Mouse (Mus musculus) thymus, adult 2 months (tissue): ENCODE results near the gene Cpne5. TPM values are rescaled to one million over a fixed set of nuclear protein-coding genes. Genes with fewer than 3 reads are reported as not detected.
A peak's percentile ranks its signal among the peaks of the same experiment; 100 is the strongest.
"Not testable (repeated sequence)": the region's sequence is repeated elsewhere in the genome, so short reads cannot be mapped to it uniquely, and the experiment has no call there.

Experiments used
- DNase-seq: peaks from one replicate; pipeline ENCODE4 v3.0.0; 2021
- H3K27ac ChIP-seq: fragments of 200-500 bp; 2 replicates; pipeline ENCODE4 v1.5.1; 2012; ENCODE audit warnings: low read length, control low read depth; ENCODE audit not compliant: control insufficient read depth, insufficient read depth
- H3K27me3 ChIP-seq: fragments of 200-500 bp; 2 replicates; pipeline ENCODE4 v1.6.1; 2012; ENCODE audit warnings: mild to moderate bottlenecking, low read length, moderate library complexity, mixed read lengths; ENCODE audit not compliant: control insufficient read depth, insufficient read depth
- H3K36me3 ChIP-seq: fragments of 200-500 bp; 2 replicates; pipeline ENCODE4 v1.6.1; 2012; ENCODE audit warnings: mild to moderate bottlenecking, low read length, moderate library complexity; ENCODE audit not compliant: control insufficient read depth, insufficient read depth
- H3K4me1 ChIP-seq: fragments of 200-500 bp; replicated peaks from 2 replicates; pipeline ENCODE4 v1.6.1; 2012; ENCODE audit warnings: low read length; ENCODE audit not compliant: control insufficient read depth, insufficient read depth
- H3K4me3 ChIP-seq: fragments of 200-500 bp; 2 replicates; pipeline ENCODE4 v1.5.1; 2012; ENCODE audit warnings: mild to moderate bottlenecking, low read length, control low read depth, moderate library complexity; ENCODE audit not compliant: control insufficient read depth, insufficient read depth
- CTCF ChIP-seq: fragments of 200-500 bp; IDR thresholded peaks from 2 replicates; pipeline ENCODE4 v1.5.1; 2012; ENCODE audit warnings: mild to moderate bottlenecking, control low read depth, low read length, moderate library complexity, borderline replicate concordance; ENCODE audit not compliant: control insufficient read depth, poor library complexity, insufficient read depth; ENCODE audit errors: extremely low read depth
- POLR2A ChIP-seq: fragments of 200-500 bp; IDR thresholded peaks from 2 replicates; pipeline ENCODE4 v1.6.1; 2012; ENCODE audit warnings: mild to moderate bottlenecking, low read length, control low read depth, moderate library complexity; ENCODE audit not compliant: control insufficient read depth, poor library complexity, insufficient read depth; ENCODE audit errors: extremely low read depth
- WGBS: fragments of 180-500 bp; shearing (Covaris S2); methylation state at CpG from one replicate; pipeline ENCODE4 v1.1.7; 2018; 5-methylcytosine and 5-hydroxymethylcytosine counted together
- polyA plus RNA-seq: library from polyadenylated mRNA; depleted of rRNA; stranded (reverse); fragments of >200 nt; gene quantifications from 2 replicates; pipeline ENCODE4 v1.2.3, GENCODE M21; 2012

The Cpne5 gene
- polyA plus RNA-seq, 1 experiment = 4.6 TPM

- Histone ChIP-seq H3K4me3 (no peak overlapping the region), H3K27me3 (no peaks in the 10 kb centered on the region), H3K36me3 (peaks cover 25% of the 10 kb centered on the region), H3K4me1 (no peaks in the 10 kb centered on the region), H3K27ac (no peak overlapping the region)
- no peak for DNase-seq
- TF ChIP-seq POLR2A (no peak), CTCF (no peak)
- 78% methylated on average over 15 of the region's 15 CpGs for WGBS
Measured at GRCm38 (mm10) chr17:29251608-29252390, 13.8 kb upstream of the Cpne5 start.

GRCm38 (mm10) chr17:29251006-29251405 is 13.0 kb upstream of the Cpne5 start:
- not testable (repeated sequence) for H3K27ac ChIP-seq, H3K4me3 ChIP-seq, H3K27me3 ChIP-seq, H3K4me1 ChIP-seq, DNase-seq
- 92% methylated on average over 14 of the region's 14 CpGs for WGBS
- peaks cover 25% of the 10 kb centered on the region for H3K36me3 ChIP-seq

GRCm38 (mm10) chr17:29249512-29249911 is 11.5 kb upstream of the Cpne5 start:
- no peak for DNase-seq
- H3K4me1 ChIP-seq = no peaks in the 10 kb centered on the region
- TF ChIP-seq CTCF (no peak), POLR2A (no peak)
- no peaks in the 10 kb centered on the region for H3K27me3 ChIP-seq
- H3K27ac ChIP-seq = no peak overlapping the region
- H3K4me3 ChIP-seq = no peak overlapping the region
- H3K36me3 ChIP-seq = peaks cover 20% of the 10 kb centered on the region; the same call in 1 of the 2 replicates
- WGBS = 84% methylated on average over 9 of the region's 9 CpGs

GRCm38 (mm10) chr17:29247881-29248280 is 9.9 kb upstream of the Cpne5 start:
- WGBS = 96% methylated on average over 13 of the region's 13 CpGs
- H3K4me1 ChIP-seq = no peaks in the 10 kb centered on the region
- H3K4me3 ChIP-seq = no peak overlapping the region
- no peak overlapping the region for H3K27ac ChIP-seq
- no peaks in the 10 kb centered on the region for H3K27me3 ChIP-seq
- no peak for TF ChIP-seq CTCF
- TF ChIP-seq POLR2A = no peak
- DNase-seq = no peak
- H3K36me3 ChIP-seq = peaks cover 20% of the 10 kb centered on the region; the same call in 1 of the 2 replicates

GRCm38 (mm10) chr17:29246602-29247001 is 8.6 kb upstream of the Cpne5 start:
- H3K4me1 ChIP-seq = no peaks in the 10 kb centered on the region
- H3K27me3 ChIP-seq = no peaks in the 10 kb centered on the region
- H3K27ac ChIP-seq = no peak overlapping the region
- H3K36me3 ChIP-seq = peaks cover 16% of the 10 kb centered on the region; the same call in 1 of the 2 replicates
- WGBS = 54% methylated on average over 5 of the region's 5 CpGs
- no peak for DNase-seq
- TF ChIP-seq CTCF (peak; percentile 43; the same call in 1 of the 2 replicates), POLR2A (no peak)
- H3K4me3 ChIP-seq = no peak overlapping the region

- no peaks in the 10 kb centered on the region for H3K27me3 ChIP-seq
- WGBS = 44% methylated on average over 7 of the region's 7 CpGs
- no peak for DNase-seq
Measured at GRCm38 (mm10) chr17:29245725-29246124, 7.8 kb upstream of the Cpne5 start.

More at GRCm38 (mm10) chr17:29245725-29246124, 7.8 kb upstream of the Cpne5 start:
- TF ChIP-seq CTCF (no peak), POLR2A (no peak)
- Histone ChIP-seq H3K4me3 (no peak overlapping the region), H3K27ac (no peak overlapping the region), H3K4me1 (no peaks in the 10 kb centered on the region), H3K36me3 (peaks cover 9% of the 10 kb centered on the region; the same call in 1 of the 2 replicates)
